Mouse (Mus musculus) heart, embryonic 16.5 days (tissue): Measurements from ENCODE around the gene Olfr267. TPM values are rescaled to one million over a fixed set of nuclear protein-coding genes. Genes with fewer than 3 reads are reported as not detected.

Experiments used
- polyA plus RNA-seq: library from polyadenylated mRNA; unstranded; fragments of >200 nt; fragmentation: Nextera tagmentation; extraction: Ambion mirVana; gene quantifications from 2 replicates; pipeline ENCODE4 v1.2.1, GENCODE M21; 2015

Gene Olfr267
- polyA plus RNA-seq, 1 experiment from 2014 or later: not detected

Other genes starting within 250 kb of the Olfr267 start
- 20.2 and 20.6 TPM in 2 replicates for gene Lpar1, start 233.8 kb downstream of the Olfr267 start, polyA plus RNA-seq
- 21.2 and 27.1 TPM in 2 replicates for gene Ecpas, start 125.0 kb upstream of the Olfr267 start, polyA plus RNA-seq
- 0.06 TPM in 1 of 2 replicates, not detected in the other for gene Zkscan16, start 155.9 kb upstream of the Olfr267 start, polyA plus RNA-seq
- 14.5 and 16.1 TPM in 2 replicates for gene Ptgr1, start 199.4 kb upstream of the Olfr267 start, polyA plus RNA-seq
- 7.9 and 9.6 TPM in 2 replicates for gene Dnajc25, start 207.3 kb upstream of the Olfr267 start, polyA plus RNA-seq
- gene Gm20503, start 215.5 kb upstream of the Olfr267 start, polyA plus RNA-seq: 8.2 and 12.4 TPM in 2 replicates
- gene Gng10, start 247.4 kb upstream of the Olfr267 start, polyA plus RNA-seq: 34.2 and 40.9 TPM in 2 replicates